Mouse (Mus musculus) G1E (cell line): Measurements from ENCODE around the gene Oog4. TPM values are rescaled to one million over a fixed set of nuclear protein-coding genes. Genes with fewer than 3 reads are reported as not detected.
"Not testable (repeated sequence)": the region's sequence is repeated elsewhere in the genome, so short reads cannot be mapped to it uniquely, and the experiment has no call there.

ENCODE experiments used
- ATAC-seq: 2 replicates; pipeline ENCODE4 v1.8.0; 2016; ENCODE audit warnings: mild to moderate bottlenecking; ENCODE audit not compliant: insufficient number of reproducible peaks, poor library complexity, low FRiP score, severe bottlenecking; ENCODE audit errors: extremely low read depth
- DNase-seq: peaks from one replicate; pipeline ENCODE4 v3.0.0; 2012; ENCODE audit warnings: low spot score
- H3K27me3 ChIP-seq: 2 replicates; pipeline ENCODE4 v1.6.1; 2012; ENCODE audit warnings: mild to moderate bottlenecking, low read length, inconsistent platforms; ENCODE audit not compliant: insufficient read depth
- H3K36me3 ChIP-seq: replicated peaks from 2 replicates; pipeline ENCODE3; 2012; ENCODE audit warnings: mild to moderate bottlenecking, inconsistent platforms
- H3K4me1 ChIP-seq: 2 replicates; pipeline ENCODE4 v1.6.1; 2012; ENCODE audit warnings: low read depth, low read length, inconsistent platforms, mixed read lengths; ENCODE audit not compliant: insufficient read depth
- H3K4me3 ChIP-seq: 2 replicates; pipeline ENCODE4 v1.5.1; 2012; ENCODE audit warnings: low read depth, mild to moderate bottlenecking, inconsistent platforms, low read length, moderate library complexity, mixed read lengths
- H3K9me3 ChIP-seq: replicated peaks from 2 replicates; pipeline ENCODE4 v1.6.1; 2012; ENCODE audit warnings: inconsistent platforms
- CTCF ChIP-seq: IDR thresholded peaks from 2 replicates; pipeline ENCODE4 v1.5.1; 2012; ENCODE audit warnings: low read depth, low read length, inconsistent platforms, mixed read lengths
- GATA1 ChIP-seq: IDR thresholded peaks from 2 replicates; pipeline ENCODE4 v1.6.1; 2012; ENCODE audit warnings: borderline replicate concordance, low read length, inconsistent platforms, mixed read lengths
- GATA2 ChIP-seq: IDR thresholded peaks from 2 replicates; pipeline ENCODE4 v1.6.1; 2012; ENCODE audit warnings: low read depth, low read length, inconsistent platforms, borderline replicate concordance
- POLR2AphosphoS5 ChIP-seq: IDR thresholded peaks from 2 replicates; pipeline ENCODE4 v1.6.1; 2012; ENCODE audit warnings: low read depth, low read length, inconsistent platforms; ENCODE audit not compliant: insufficient replicate concordance
- TAL1 ChIP-seq: conservative IDR thresholded peaks from 2 replicates; pipeline ENCODE4 v1.6.1; 2012; ENCODE audit warnings: low read depth, low read length, inconsistent platforms, mixed read lengths
- polyA plus RNA-seq: library from polyadenylated mRNA; stranded (reverse); fragments of >175 nt; gene quantifications from 2 replicates; pipeline ENCODE4 v1.2.3, GENCODE M21; 2012
- total RNA-seq, 2 experiments: library from RNA; stranded (forward) in 1 of 2; stranded (reverse) in 1 of 2; fragments of 200-1000 nt in 1 of 2; fragments of >200 nt in 1 of 2; fragmentation: Nextera tagmentation in 1 of 2; gene quantifications; 2 replicates each; pipeline ENCODE4 v1.2.3; 2014 to 2017

The Oog4 gene
- total RNA-seq (2014; fragmentation: Nextera tagmentation) = not detected in 2 replicates
- 0.05 TPM in 1 of 2 replicates, not detected in the other for total RNA-seq (2017)
- polyA plus RNA-seq = not detected in 2 replicates

GRCm38 (mm10) chr4:143450224-143450623 is at the start of gene Oog4:
Gene Oog4, minus strand, starts transcription at chr4:143450324.
- Histone ChIP-seq H3K36me3 (no peaks in the 10 kb centered on the region), H3K4me3 (no peak within 1 kb of the TSS), H3K27me3 (no peaks in the 10 kb centered on the region), H3K4me1 (no peaks in the 10 kb centered on the region), H3K9me3 (no peaks in the 10 kb centered on the region)
- DNase-seq (no peak), ATAC-seq (no peak)
- TF ChIP-seq TAL1 (no peak), GATA2 (no peak), CTCF (no peak), POLR2AphosphoS5 (no peak), GATA1 (no peak)

- H3K9me3 ChIP-seq, H3K27me3 ChIP-seq, H3K4me1 ChIP-seq, ATAC-seq, H3K4me3 ChIP-seq, DNase-seq: not testable (repeated sequence)
- peaks cover 15% of the 10 kb centered on the region for H3K36me3 ChIP-seq
Measured at GRCm38 (mm10) chr4:143426770-143427169, 23.4 kb downstream of the Oog4 start.

- no peaks in the 10 kb centered on the region for H3K9me3 ChIP-seq
- no peak for DNase-seq
- TF ChIP-seq GATA1 = no peak
- TF ChIP-seq GATA2 = no peak
- no peak for TF ChIP-seq CTCF
- no peak for TF ChIP-seq POLR2AphosphoS5
- no peak for TF ChIP-seq TAL1
- H3K4me1 ChIP-seq = peaks cover 14% of the 10 kb centered on the region
- ATAC-seq = no peak
- no peaks in the 10 kb centered on the region for H3K27me3 ChIP-seq
- no peak overlapping the region for H3K4me3 ChIP-seq
- peaks cover 50% of the 10 kb centered on the region for H3K36me3 ChIP-seq
Measured at GRCm38 (mm10) chr4:143414121-143414520, 36.0 kb downstream of the Oog4 start.

- Histone ChIP-seq H3K9me3 (no peaks in the 10 kb centered on the region), H3K36me3 (peaks cover 45% of the 10 kb centered on the region), H3K27me3 (no peaks in the 10 kb centered on the region), H3K4me1 (peaks cover 14% of the 10 kb centered on the region), H3K4me3 (no peak overlapping the region; the same call in 1 of the 2 replicates)
- TF ChIP-seq CTCF = no peak
- no peak for TF ChIP-seq TAL1
- no peak for TF ChIP-seq GATA1
- ATAC-seq (no peak), DNase-seq (no peak)
Measured at GRCm38 (mm10) chr4:143413621-143414020, 36.5 kb downstream of the Oog4 start.

- peak; percentile 96 for ATAC-seq
- Histone ChIP-seq H3K4me3 (peak within 1 kb of the TSS; percentile 74), H3K4me1 (peaks cover 14% of the 10 kb centered on the region), H3K9me3 (no peaks in the 10 kb centered on the region), H3K36me3 (peaks cover 34% of the 10 kb centered on the region), H3K27me3 (no peaks in the 10 kb centered on the region)
- TF ChIP-seq GATA2 (no peak), GATA1 (no peak), TAL1 (no peak), CTCF (no peak), POLR2AphosphoS5 (no peak)
- DNase-seq = peak; percentile 71
Measured at GRCm38 (mm10) chr4:143412219-143413092, 37.7 kb downstream of the Oog4 start, which contains the start of gene Pramef8. Gene Pramef8, plus strand, starts transcription at chr4:143412426.

- TF ChIP-seq TAL1 (no peak), POLR2AphosphoS5 (no peak), GATA2 (no peak)
- peak overlapping the region; percentile 74 for H3K4me3 ChIP-seq
- ATAC-seq (no peak), DNase-seq (no peak)
- no peaks in the 10 kb centered on the region for H3K9me3 ChIP-seq
- no peaks in the 10 kb centered on the region for H3K27me3 ChIP-seq
- H3K36me3 ChIP-seq = peaks cover 26% of the 10 kb centered on the region
- H3K4me1 ChIP-seq = peaks cover 14% of the 10 kb centered on the region
Measured at GRCm38 (mm10) chr4:143411566-143412218, 38.4 kb downstream of the Oog4 start.
